Mouse (Mus musculus) lung, embryonic 15.5 days (tissue): ENCODE measurements at regions not wholly inside any gene's neighbourhood (a gene's known extent, or its start where the extent isn't known, plus 50 kb on each side); places are given as distances from the start of the nearest gene placed in this dataset.

Experiments
- ATAC-seq: fragments of 200-750 bp; cut with Nextera tagmentation; 2 replicates; pipeline ENCODE4 v1.8.0; 2017; ENCODE audit warnings: moderate number of reproducible peaks, borderline replicate concordance; ENCODE audit not compliant: low FRiP score, low TSS enrichment; ENCODE audit errors: extremely low read depth
- H3K27ac ChIP-seq: fragments of 300-500 bp; sonication (generic); 2 replicates; pipeline ENCODE4 v1.5.1; 2015; ENCODE audit warnings: moderate library complexity, mild to moderate bottlenecking, inconsistent platforms
- H3K27me3 ChIP-seq: fragments of 300-500 bp; sonication (generic); 2 replicates; pipeline ENCODE4 v1.6.1; 2015; ENCODE audit warnings: inconsistent platforms
- H3K36me3 ChIP-seq: fragments of 300-500 bp; sonication (generic); 2 replicates; pipeline ENCODE4 v1.6.1; 2015; ENCODE audit warnings: inconsistent platforms
- H3K4me1 ChIP-seq: fragments of 300-500 bp; sonication (generic); 2 replicates; pipeline ENCODE4 v1.6.1; 2015; ENCODE audit warnings: inconsistent platforms
- H3K4me2 ChIP-seq: fragments of 300-500 bp; sonication (generic); 2 replicates; pipeline ENCODE4 v1.6.1; 2015; ENCODE audit warnings: inconsistent platforms, mild to moderate bottlenecking, moderate library complexity
- H3K4me3 ChIP-seq: fragments of 300-500 bp; sonication (generic); 2 replicates; pipeline ENCODE4 v1.5.1; 2015; ENCODE audit warnings: mild to moderate bottlenecking, inconsistent platforms
- H3K9ac ChIP-seq: fragments of 300-500 bp; sonication (generic); 2 replicates; pipeline ENCODE4 v1.6.1; 2015; ENCODE audit warnings: inconsistent platforms
- H3K9me3 ChIP-seq: fragments of 300-500 bp; sonication (generic); 2 replicates; pipeline ENCODE4 v1.6.1; 2016; ENCODE audit warnings: inconsistent platforms
- WGBS: fragments of 180-500 bp; shearing (Covaris S2); methylation state at CpG from one replicate; pipeline ENCODE4 v1.1.7; 2015; 5-methylcytosine and 5-hydroxymethylcytosine counted together

GRCm38 (mm10) chr4:16700159-16700558 is 2905.1 kb upstream of the Gm12353 start:
- 64% methylated on average over 2 of the region's 2 CpGs for WGBS
- Histone ChIP-seq H3K4me2 (no peak overlapping the region), H3K4me1 (no peaks in the 10 kb centered on the region), H3K4me3 (no peak overlapping the region), H3K27ac (no peak overlapping the region), H3K9ac (no peak overlapping the region), H3K9me3 (no peaks in the 10 kb centered on the region), H3K36me3 (no peaks in the 10 kb centered on the region), H3K27me3 (no peaks in the 10 kb centered on the region)
- ATAC-seq: no peak

- Histone ChIP-seq H3K36me3 (no peaks in the 10 kb centered on the region), H3K4me1 (no peaks in the 10 kb centered on the region), H3K9ac (no peak overlapping the region), H3K4me2 (no peak overlapping the region), H3K9me3 (no peaks in the 10 kb centered on the region), H3K4me3 (no peak overlapping the region), H3K27me3 (no peaks in the 10 kb centered on the region), H3K27ac (no peak overlapping the region)
- ATAC-seq: no peak
These were observed 2890.5 kb upstream of the Gm12353 start for GRCm38 (mm10) chr4:16714796-16715195.

- Histone ChIP-seq H3K36me3 (no peaks in the 10 kb centered on the region), H3K9me3 (no peaks in the 10 kb centered on the region), H3K4me3 (no peak overlapping the region), H3K27ac (no peak overlapping the region), H3K9ac (no peak overlapping the region), H3K4me1 (no peaks in the 10 kb centered on the region), H3K4me2 (no peak overlapping the region), H3K27me3 (no peaks in the 10 kb centered on the region)
- ATAC-seq: no peak
- 68% methylated on average over 3 of the region's 3 CpGs for WGBS
These were observed 2865.5 kb upstream of the Gm12353 start for GRCm38 (mm10) chr4:16739785-16740184.
